8 mouse cellular contexts compared by ENCODE assay signal in the genomic region with DNA sequence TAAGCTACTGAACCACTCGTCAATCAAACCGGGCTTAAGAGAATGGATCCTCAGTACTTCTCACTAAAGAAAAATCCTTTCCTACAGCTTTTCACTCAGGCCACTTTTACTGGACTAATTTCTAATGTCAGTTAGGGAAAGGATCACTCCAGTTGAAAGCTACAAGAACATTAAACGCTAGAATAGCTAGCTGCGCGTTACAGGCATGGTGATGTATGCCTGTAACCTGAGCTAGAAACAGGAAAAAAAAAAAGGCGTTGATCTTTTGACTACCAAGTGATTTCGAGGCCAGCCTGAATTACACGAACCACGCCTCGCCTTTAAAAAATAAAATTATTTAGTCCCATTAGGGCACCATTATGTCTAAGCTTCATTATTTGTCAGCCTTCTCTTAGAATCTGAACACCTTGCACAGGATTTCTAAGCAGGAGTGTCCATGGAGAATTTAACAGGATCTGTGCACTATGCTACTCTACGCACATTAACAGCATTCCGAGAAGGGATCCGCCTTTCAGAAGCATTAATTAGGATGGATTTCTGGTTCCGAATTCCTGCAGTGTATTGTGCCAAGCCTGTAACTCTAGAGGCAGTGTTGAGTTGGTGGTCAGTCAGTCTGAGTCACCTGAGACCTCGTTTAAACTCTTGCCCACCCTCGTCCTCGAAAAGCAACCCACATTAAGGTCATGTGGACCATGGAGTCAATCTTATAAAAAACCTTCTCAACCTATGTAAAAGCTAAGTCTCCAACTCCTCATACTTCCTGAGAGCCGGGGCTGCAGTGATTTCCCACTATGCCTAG. TPM values are rescaled to one million over a fixed set of nuclear protein-coding genes. Genes with fewer than 3 reads are reported as not detected.
DNase-seq lines count a peak whose midpoint lies in the region; ATAC-seq and TF ChIP-seq lines count a peak whose summit lies in the region.

No protein-coding gene starts in this region.

- H3K36me3 ChIP-seq in CH12.LX (replicated peaks in 1 of 2; ENCODE audit: control insufficient read depth in 1 of 2, insufficient read depth in 1 of 2, low read length in 1 of 2), result peaks cover 13 to 20% of the 10 kb centered on the region in 2 experiments
- peaks cover 7% of the 10 kb centered on the region; the same call in 1 of the 2 replicates for H3K36me3 ChIP-seq in forebrain, embryonic 13.5 days (ENCODE audit: poor library complexity, severe bottlenecking)
- H3K36me3 ChIP-seq in limb, embryonic 15.5 days, result peaks cover 6% of the 10 kb centered on the region
- H3K36me3 ChIP-seq in splenic B cell, adult 2 months (ENCODE audit: control insufficient read depth, insufficient read depth, low read length, poor library complexity, severe bottlenecking), result peaks cover 5% of the 10 kb centered on the region; the same call in 1 of the 2 replicates

- H3K27ac ChIP-seq in cerebellum, adult 2 months (ENCODE audit: insufficient read depth, low read length), result peak overlapping the region; percentile 97; the same call in 1 of the 2 replicates
- H3K27ac ChIP-seq in CH12.LX (ENCODE audit: insufficient read depth, low read depth), result peak overlapping the region; percentile 93
- H3K27ac ChIP-seq in forebrain, embryonic 13.5 days, result peak overlapping the region; percentile 88
- H3K27ac ChIP-seq in limb, embryonic 15.5 days, result peak overlapping the region; percentile 94

- 0 out of 2 replicates have a peak, but pooled peaks have one; percentile 2 for ATAC-seq in forebrain, embryonic 13.5 days
- ATAC-seq in limb, embryonic 15.5 days (ENCODE audit: insufficient number of reproducible peaks, low FRiP score, low TSS enrichment, low read depth), result no peak

- no peak for TF ChIP-seq POLR2A in cerebellum, adult 2 months (IDR thresholded peaks at IDR 0.05; ENCODE audit: borderline replicate concordance, insufficient read depth, low read length)
- TF ChIP-seq POLR2A in CH12.LX (IDR thresholded peaks at IDR 0.05; ENCODE audit: low read depth, low read length), result no peak

- TF ChIP-seq EP300 in CH12.LX (IDR thresholded peaks at IDR 0.05; ENCODE audit: low read length), result no peak

- peaks cover 81% of the 10 kb centered on the region for H3K79me2 ChIP-seq in CH12.LX (replicated peaks; ENCODE audit: control insufficient read depth, extremely low read depth, insufficient read depth, poor library complexity, severe bottlenecking)

- no peak for DNase-seq in cerebellum, adult 2 months
- no peak for DNase-seq in cerebellum, postnatal 36 days
- DNase-seq in CH12.LX (ENCODE audit: extremely low read depth), result no peak
- peak; percentile 28 for DNase-seq in splenic B cell, adult 2 months (ENCODE audit: low read depth, low spot score)
- no peak for DNase-seq in layer of hippocampus, postnatal 36 days
- DNase-seq in ovary, postnatal 36 days (ENCODE audit: low spot score), result no peak

- H3K9ac ChIP-seq in CH12.LX (ENCODE audit: insufficient read depth, low read depth), result peak overlapping the region; percentile 100
- H3K9ac ChIP-seq in forebrain, embryonic 13.5 days, result peak overlapping the region; percentile 65
- H3K9ac ChIP-seq in limb, embryonic 15.5 days, result peak overlapping the region; percentile 45

- WGBS in cerebellum, adult 2 months, result 4% methylated on average over 18 of the region's 18 CpGs
- 2% methylated on average over 18 of the region's 18 CpGs for WGBS in forebrain, embryonic 13.5 days
- WGBS in limb, embryonic 15.5 days, result 2% methylated on average over 18 of the region's 18 CpGs

- H3K9me3 ChIP-seq in CH12.LX (replicated peaks; ENCODE audit: low read length), result no peaks in the 10 kb centered on the region
- no peaks in the 10 kb centered on the region for H3K9me3 ChIP-seq in forebrain, embryonic 13.5 days (replicated peaks)
- no peaks in the 10 kb centered on the region for H3K9me3 ChIP-seq in limb, embryonic 15.5 days

- no peak; the same call in 1 of the 2 replicates for TF ChIP-seq CTCF in cerebellum, adult 2 months (IDR thresholded peaks at IDR 0.05; ENCODE audit: borderline replicate concordance, insufficient read depth, low read depth, low read length)
- peak in 1 of 2 experiments; percentile 40; a peak in 2 of 4 replicates for TF ChIP-seq CTCF in CH12.LX (conservative IDR thresholded peaks at IDR 0.05 in 1 of 2, IDR thresholded peaks at IDR 0.05 in 1 of 2; ENCODE audit: low read depth in 2 of 2, low read length in 2 of 2)

- TF ChIP-seq RAD21 in CH12.LX (IDR thresholded peaks at IDR 0.05; ENCODE audit: low read depth, low read length), result no peak; the same call in none of the 2 replicates

- in situ Hi-C loops in CH12.LX (cut with MboI; ENCODE audit: low pct_ligation_motif_present, low pct_unique_long_range_greater_than_20kb, low sequenced_read_pairs), result loop anchor here (5.0 to 25.0 kb wide), 2 partner anchors 33 to 643 kb away; no protein-coding TSS in a partner anchor

- dilution Hi-C loops in CH12.LX (cut with MboI; ENCODE audit: extremely low pct_ligation_motif_present, extremely low pct_unique_long_range_greater_than_20kb, low sequenced_read_pairs), result no loop called here

- peak overlapping the region; percentile 96 for H3K4me3 ChIP-seq in cerebellum, adult 2 months (replicated peaks; ENCODE audit: insufficient read depth, low read depth, low read length)
- peak overlapping the region; percentile 56 to 79 (median 70) for H3K4me3 ChIP-seq in CH12.LX (replicated peaks in 1 of 3; ENCODE audit: low read depth in 2 of 3, low read length in 2 of 3, poor library complexity in 1 of 3)
- peak overlapping the region; percentile 46 for H3K4me3 ChIP-seq in forebrain, embryonic 13.5 days
- H3K4me3 ChIP-seq in limb, embryonic 15.5 days, result peak overlapping the region; percentile 56

- H3K27me3 ChIP-seq in cerebellum, adult 2 months (ENCODE audit: control insufficient read depth, insufficient read depth, low read length), result no peaks in the 10 kb centered on the region
- no peaks in the 10 kb centered on the region for H3K27me3 ChIP-seq in CH12.LX (replicated peaks)
- H3K27me3 ChIP-seq in forebrain, embryonic 13.5 days, result no peaks in the 10 kb centered on the region
- H3K27me3 ChIP-seq in limb, embryonic 15.5 days, result no peaks in the 10 kb centered on the region
- H3K27me3 ChIP-seq in splenic B cell, adult 2 months (ENCODE audit: control insufficient read depth, insufficient read depth, low read length, poor library complexity, severe bottlenecking), result no peaks in the 10 kb centered on the region; the same call in 1 of the 2 replicates

- peaks cover 7% of the 10 kb centered on the region; the same call in 1 of the 2 replicates for H3K4me1 ChIP-seq in cerebellum, adult 2 months (ENCODE audit: control insufficient read depth, insufficient read depth, low read length)
- peaks cover 9 to 61% of the 10 kb centered on the region in 2 experiments for H3K4me1 ChIP-seq in CH12.LX (ENCODE audit: control insufficient read depth in 1 of 2, insufficient read depth in 2 of 2)
- H3K4me1 ChIP-seq in forebrain, embryonic 13.5 days, result peaks cover 73% of the 10 kb centered on the region
- peaks cover 51% of the 10 kb centered on the region for H3K4me1 ChIP-seq in limb, embryonic 15.5 days

- H3K4me2 ChIP-seq in CH12.LX (ENCODE audit: insufficient read depth, low read depth, poor library complexity, severe bottlenecking), result peak overlapping the region; percentile 74
- peak overlapping the region; percentile 75 for H3K4me2 ChIP-seq in forebrain, embryonic 13.5 days
- H3K4me2 ChIP-seq in limb, embryonic 15.5 days, result peak overlapping the region; percentile 72

TF ChIP-seq in CH12.LX, 34 proteins besides CTCF, POLR2A, EP300 and RAD21 (continues in another document):
- TF ChIP-seq KAT2A (IDR thresholded peaks at IDR 0.05; ENCODE audit: insufficient replicate concordance, low read length), result no peak
- peak; percentile 32; the same call in 1 of the 2 replicates for TF ChIP-seq BHLHE40 (IDR thresholded peaks at IDR 0.05; ENCODE audit: low read depth, low read length)
- TF ChIP-seq MEF2A (IDR thresholded peaks at IDR 0.05; ENCODE audit: borderline replicate concordance, low read depth, low read length), result no peak
- peak; percentile 75 for TF ChIP-seq SIN3A (IDR thresholded peaks at IDR 0.05; ENCODE audit: low read length)
- TF ChIP-seq ZC3H11A (IDR thresholded peaks at IDR 0.05; ENCODE audit: low read depth, low read length), result no peak
- 0 out of 2 replicates have a peak, but pooled peaks have one; percentile 26 for TF ChIP-seq TCF12 (IDR thresholded peaks at IDR 0.05; ENCODE audit: low read depth, low read length)
- no peak for TF ChIP-seq NRF1 (IDR thresholded peaks at IDR 0.05; ENCODE audit: low read depth, low read length)
- TF ChIP-seq ETS1 (conservative IDR thresholded peaks at IDR 0.05; ENCODE audit: low read depth, low read length), result no peak; the same call in 1 of the 2 replicates
- no peak for TF ChIP-seq USF2 (conservative IDR thresholded peaks at IDR 0.05; ENCODE audit: low read depth, low read length)
- TF ChIP-seq SMC3 (IDR thresholded peaks at IDR 0.05; ENCODE audit: low read depth, low read length), result 0 out of 2 replicates have a peak, but pooled peaks have one; percentile 8
- TF ChIP-seq E2F4 (IDR thresholded peaks at IDR 0.05; ENCODE audit: insufficient replicate concordance, low read depth, low read length), result no peak
- TF ChIP-seq HCFC1 (IDR thresholded peaks at IDR 0.05; ENCODE audit: low read depth, low read length), result no peak
- TF ChIP-seq PAX5 (IDR thresholded peaks at IDR 0.05; ENCODE audit: low read length), result no peak
- TF ChIP-seq MAZ (IDR thresholded peaks at IDR 0.05; ENCODE audit: low read depth, low read length), result no peak
- TF ChIP-seq JUN (IDR thresholded peaks at IDR 0.05; ENCODE audit: insufficient read depth, low read depth, low read length), result no peak
- TF ChIP-seq TBP (conservative IDR thresholded peaks at IDR 0.05; ENCODE audit: low read depth, low read length), result no peak
- no peak for TF ChIP-seq JUND (conservative IDR thresholded peaks at IDR 0.05; ENCODE audit: low read depth, low read length)
- peak; percentile 79 for TF ChIP-seq ZNF384 (IDR thresholded peaks at IDR 0.05; ENCODE audit: low read depth, low read length)
- peak; percentile 24; the same call in 1 of the 2 replicates for TF ChIP-seq MXI1 (IDR thresholded peaks at IDR 0.05; ENCODE audit: low read depth, low read length)
- peak; percentile 71; the same call in 1 of the 2 replicates for TF ChIP-seq ZMIZ1 (IDR thresholded peaks at IDR 0.05; ENCODE audit: low read depth, low read length)
- TF ChIP-seq MAX (IDR thresholded peaks at IDR 0.05; ENCODE audit: low read length), result 0 out of 2 replicates have a peak, but pooled peaks have one; percentile 41
- TF ChIP-seq IRF4 (IDR thresholded peaks at IDR 0.05; ENCODE audit: low read depth, low read length), result no peak

RNA-seq across cellular contexts. Expression of a gene that starts 15.2 kb away (rescaled TPM):
- 46.6 and 56.7 TPM in 2 replicates for polyA plus RNA-seq in cerebellum, adult 2 months (2012; rRNA removed)
- total RNA-seq in CH12.LX (2012; rRNA removed) (21.2 and 21.3 TPM in 2 replicates), CH12.LX (2014; rRNA removed) (7.2 and 10.2 TPM in 2 replicates)
- 24.6 and 29.7 TPM in 2 replicates for polyA plus RNA-seq in CH12.LX (2012; ENCODE audit: insufficient read length, low read depth)
- 165 and 170 TPM in 2 replicates for polyA plus RNA-seq in forebrain, embryonic 13.5 days (2015; fragmentation: Nextera tagmentation; extraction: Ambion mirVana)
- 105 and 109 TPM in 2 replicates for polyA plus RNA-seq in limb, embryonic 15.5 days (2015; fragmentation: Nextera tagmentation; extraction: Ambion mirVana)
- total RNA-seq in layer of hippocampus, postnatal 36 days (2021), result 10 to 100 TPM; 90.9 to 92.2 TPM

Comparison
In these comparisons a context has a peak if more than half of its experiments do, and no peak if none do; other contexts are left out.
1. H3K4me3 ChIP-seq: peak in every context shown above with its lines; median percentile 96 in cerebellum, adult 2 months; 70 in CH12.LX; 56 in limb, embryonic 15.5 days; 46 in forebrain, embryonic 13.5 days.
2. H3K9ac ChIP-seq: peak in every context shown above with its lines; median percentile 100 in CH12.LX; 65 in forebrain, embryonic 13.5 days; 45 in limb, embryonic 15.5 days.